Mouse (Mus musculus): ENCODE results near the gene C1rl. TPM values are rescaled to one million over a fixed set of nuclear protein-coding genes. Genes with fewer than 3 reads are reported as not detected.
A peak's percentile ranks its signal among the peaks of the same experiment; 100 is the strongest.

The C1rl gene
- total RNA-seq (2021): under 1 TPM; 0.25 to 0.34 TPM

- DNase-seq (ENCODE audit: low spot score in 2 of 2): peak; percentile 46 to 62
- intact Hi-C loops (cut with DNase I): no loop called here
Observed at GRCm38 (mm10) chr6:124492842-124493561, at the start of gene C1rl. Gene C1rl (plus strand): TSS chr6:124493113.

GRCm38 (mm10) chr6:124443338-124443737, 49.6 kb upstream of the C1rl start:
- DNase-seq (ENCODE audit: low spot score in 2 of 2): no peak
- intact Hi-C loops (cut with DNase I): no loop called here

GRCm38 (mm10) chr6:124446024-124446423, 46.9 kb upstream of the C1rl start:
- no peak for DNase-seq (ENCODE audit: low spot score in 2 of 2)

DNA sequence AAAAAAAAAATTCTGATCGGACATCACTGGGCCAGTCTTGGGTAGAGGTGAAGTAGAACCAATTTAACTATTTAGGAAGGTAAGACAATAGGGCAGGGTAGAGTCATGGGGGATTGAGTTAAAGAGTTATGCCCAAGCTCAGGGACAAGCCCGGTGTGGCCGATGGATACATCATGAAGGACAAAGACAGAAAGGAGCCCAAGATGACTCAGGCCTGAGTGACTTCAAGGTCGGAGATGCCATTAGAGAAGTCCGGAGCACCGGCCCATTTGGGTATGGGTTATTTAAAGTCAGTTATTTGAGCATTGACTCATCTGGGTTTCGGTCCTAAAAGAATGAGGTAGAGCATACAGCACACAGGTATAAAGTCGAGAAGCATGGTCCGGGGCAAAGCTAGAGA, 46.5 kb upstream of the C1rl start:
- no peak for DNase-seq (ENCODE audit: low spot score in 2 of 2)
- intact Hi-C loops (cut with DNase I): no loop called here

More at GRCm38 (mm10) chr6:124446024-124446423, 46.9 kb upstream of the C1rl start:
- intact Hi-C loops (cut with DNase I): no loop called here

GRCm38 (mm10) chr6:124447356-124447755, 45.6 kb upstream of the C1rl start:
- no peak for DNase-seq (ENCODE audit: low spot score in 2 of 2)
- intact Hi-C loops (cut with DNase I): no loop called here

DNA sequence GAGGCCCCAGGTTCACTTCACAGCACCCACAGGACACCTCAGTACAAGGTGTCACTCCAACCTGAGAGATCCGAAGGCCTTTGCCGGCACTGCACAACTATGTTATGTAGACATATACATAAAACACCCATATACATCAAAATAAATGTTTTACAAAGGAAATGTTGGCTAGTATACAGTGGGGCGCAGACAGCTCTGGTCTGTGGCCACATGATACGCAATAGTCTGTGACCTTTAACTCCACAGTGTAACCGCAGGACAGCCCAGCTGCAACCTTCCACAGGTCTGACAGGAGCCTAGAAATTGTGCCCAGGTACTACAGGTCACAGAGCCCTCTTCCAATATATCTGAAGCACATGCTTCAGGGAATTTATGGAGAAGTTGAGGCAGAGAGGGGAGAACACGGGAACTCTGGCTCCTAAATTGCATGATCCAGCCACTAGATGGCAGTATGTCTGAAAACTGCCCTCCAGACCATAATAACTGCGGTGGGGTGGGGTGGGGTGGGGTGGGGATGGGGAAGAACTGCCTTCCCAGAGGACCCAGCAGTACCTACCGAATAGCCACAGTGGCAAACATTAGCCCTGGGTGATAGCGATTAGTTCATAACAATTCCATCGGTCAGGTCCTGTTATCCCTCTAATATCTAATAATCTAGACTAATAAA, 44.6 kb upstream of the C1rl start:
- intact Hi-C loops (cut with DNase I): no loop called here
- DNase-seq (ENCODE audit: low spot score in 2 of 2): no peak

DNA sequence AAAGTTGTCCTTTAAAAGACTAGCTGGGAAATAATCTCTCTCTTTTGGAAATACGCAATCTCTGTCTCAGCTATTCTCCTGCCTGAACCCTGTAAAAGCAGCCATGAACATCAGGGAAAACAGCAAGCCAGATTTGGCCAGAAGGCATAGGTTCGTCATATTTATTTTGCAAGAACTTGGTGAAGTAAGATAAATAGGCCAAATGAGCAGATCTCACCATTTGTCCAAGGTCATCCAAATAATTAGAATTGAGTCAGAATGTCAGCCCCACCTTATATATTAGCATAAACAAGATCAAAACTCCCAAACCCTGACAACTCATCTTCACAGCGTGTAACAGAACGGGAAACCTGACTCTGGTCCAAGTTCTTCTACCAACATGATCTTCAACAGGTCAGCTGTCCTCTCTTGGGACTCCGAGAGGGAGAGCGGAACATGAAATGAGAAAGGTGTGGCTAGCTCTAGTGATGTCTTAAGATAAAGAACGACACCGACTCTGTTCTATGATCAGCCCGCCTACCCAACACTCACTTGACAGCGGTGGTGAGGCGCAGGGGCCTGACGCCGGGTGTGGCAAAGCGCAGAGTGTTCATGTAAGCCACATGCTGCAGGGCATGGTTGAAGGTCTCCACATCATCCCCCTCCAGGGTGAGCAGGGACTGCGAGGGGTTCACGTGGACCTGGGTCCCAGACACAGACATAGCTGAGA, 43.8 kb upstream of the C1rl start:
- no peak for DNase-seq (ENCODE audit: low spot score in 2 of 2)
- intact Hi-C loops (cut with DNase I): loop anchor here (1.0 kb wide), 1 partner anchor 34 kb away; the partner anchor contains the start of gene Pex5

GRCm38 (mm10) chr6:124449668-124450383, 43.1 kb upstream of the C1rl start:
- intact Hi-C loops (cut with DNase I): loop anchor here (1.0 kb wide), 1 partner anchor 35 kb away; the partner anchor contains the start of gene Pex5
- DNase-seq (ENCODE audit: low spot score in 2 of 2): no peak

DNA sequence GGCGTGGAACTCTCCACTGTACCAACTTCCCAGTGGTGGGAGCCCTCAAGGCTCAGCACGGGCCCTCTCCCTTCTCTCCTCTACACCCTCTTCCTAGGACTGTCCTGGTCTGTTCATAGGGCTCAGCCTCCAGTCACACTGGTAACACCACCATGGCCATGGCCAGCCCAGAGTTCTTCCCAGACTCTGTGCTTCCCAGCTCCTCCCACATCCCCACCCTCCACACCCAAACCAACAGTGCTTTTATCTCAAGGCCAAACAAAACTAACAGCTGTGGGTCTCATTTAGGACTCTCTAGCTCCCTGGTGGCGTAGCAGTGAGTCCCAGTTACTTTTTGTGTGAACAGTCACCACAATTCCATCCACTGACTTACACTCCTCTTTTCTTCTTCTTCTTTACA, 40.9 kb upstream of the C1rl start:
- intact Hi-C loops (cut with DNase I): no loop called here
- no peak for DNase-seq (ENCODE audit: low spot score in 2 of 2)

GRCm38 (mm10) chr6:124453756-124454155, 39.2 kb upstream of the C1rl start:
- no peak for DNase-seq (ENCODE audit: low spot score in 2 of 2)
- intact Hi-C loops (cut with DNase I): no loop called here

GRCm38 (mm10) chr6:124456243-124456642, 36.7 kb upstream of the C1rl start:
- DNase-seq (ENCODE audit: low spot score in 2 of 2): no peak
- intact Hi-C loops (cut with DNase I): no loop called here

DNA sequence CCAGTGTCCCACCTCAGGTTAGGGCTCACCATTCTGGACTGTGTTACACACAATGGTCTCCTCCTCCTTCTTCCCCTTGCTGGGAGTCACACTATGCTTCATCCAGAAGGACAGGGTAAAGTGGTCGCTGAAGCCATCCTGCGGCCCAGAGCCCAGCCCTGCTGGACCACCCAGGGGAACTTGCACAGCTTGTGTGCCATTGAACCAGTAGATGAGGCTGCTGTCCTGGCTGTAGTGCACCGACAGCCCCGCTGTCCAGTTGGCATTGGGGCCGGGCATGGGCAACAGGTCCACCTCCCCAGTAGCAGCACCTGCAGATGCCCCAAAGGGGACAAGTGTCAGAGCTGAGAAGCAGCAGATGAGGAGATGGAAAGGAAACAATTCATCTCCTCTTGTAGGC, 35.1 kb upstream of the C1rl start:
- DNase-seq (ENCODE audit: low spot score in 2 of 2): no peak
- intact Hi-C loops (cut with DNase I): no loop called here

DNA sequence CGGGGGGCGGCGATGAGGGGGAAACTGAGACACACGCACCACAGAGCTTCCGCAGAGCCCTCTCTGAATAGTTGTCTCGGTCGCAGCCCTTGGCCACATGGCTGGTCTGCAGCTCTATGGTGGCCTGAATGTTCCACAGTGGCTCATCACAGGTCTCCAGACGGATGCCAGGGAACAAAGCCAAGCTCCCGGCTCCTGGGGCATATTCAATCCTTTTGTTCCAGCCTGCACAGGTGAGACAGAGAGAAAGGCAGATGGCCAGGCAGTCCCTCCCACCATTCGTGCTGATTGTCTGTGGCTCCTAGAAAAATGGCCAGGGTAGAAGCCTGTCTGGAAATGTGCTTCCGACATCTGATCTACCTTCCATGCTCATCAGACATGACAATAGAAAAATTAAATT, 34.4 kb upstream of the C1rl start:
- DNase-seq (ENCODE audit: low spot score in 2 of 2): no peak
- intact Hi-C loops (cut with DNase I): no loop called here

DNA sequence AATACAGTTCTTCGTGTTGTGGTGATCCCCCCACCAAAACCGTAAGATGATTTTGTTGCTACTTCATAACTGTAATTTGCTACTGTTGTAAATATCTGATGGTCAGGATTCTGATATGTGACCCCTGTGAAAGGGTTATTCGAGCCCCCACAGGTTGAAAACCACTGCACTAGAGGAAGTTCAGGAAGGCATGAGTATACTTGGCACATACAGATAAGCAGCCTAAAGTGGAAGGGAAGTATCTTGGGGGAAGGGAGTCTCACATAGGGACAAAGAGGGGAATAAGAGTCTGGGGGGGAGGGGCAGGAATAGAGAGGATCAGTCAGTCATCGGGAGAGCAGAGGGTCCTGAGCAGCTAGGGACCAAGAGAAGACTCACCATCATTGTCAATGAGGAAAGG, 33.5 kb upstream of the C1rl start:
- no peak for DNase-seq (ENCODE audit: low spot score in 2 of 2)
- intact Hi-C loops (cut with DNase I): no loop called here

GRCm38 (mm10) chr6:124463881-124464291, 29.0 kb upstream of the C1rl start:
- no peak for DNase-seq (ENCODE audit: low spot score in 2 of 2)
- intact Hi-C loops (cut with DNase I): loop anchor here (5.0 kb wide), 1 partner anchor 47 kb away; the partner anchor contains the start of gene Pex5

DNA sequence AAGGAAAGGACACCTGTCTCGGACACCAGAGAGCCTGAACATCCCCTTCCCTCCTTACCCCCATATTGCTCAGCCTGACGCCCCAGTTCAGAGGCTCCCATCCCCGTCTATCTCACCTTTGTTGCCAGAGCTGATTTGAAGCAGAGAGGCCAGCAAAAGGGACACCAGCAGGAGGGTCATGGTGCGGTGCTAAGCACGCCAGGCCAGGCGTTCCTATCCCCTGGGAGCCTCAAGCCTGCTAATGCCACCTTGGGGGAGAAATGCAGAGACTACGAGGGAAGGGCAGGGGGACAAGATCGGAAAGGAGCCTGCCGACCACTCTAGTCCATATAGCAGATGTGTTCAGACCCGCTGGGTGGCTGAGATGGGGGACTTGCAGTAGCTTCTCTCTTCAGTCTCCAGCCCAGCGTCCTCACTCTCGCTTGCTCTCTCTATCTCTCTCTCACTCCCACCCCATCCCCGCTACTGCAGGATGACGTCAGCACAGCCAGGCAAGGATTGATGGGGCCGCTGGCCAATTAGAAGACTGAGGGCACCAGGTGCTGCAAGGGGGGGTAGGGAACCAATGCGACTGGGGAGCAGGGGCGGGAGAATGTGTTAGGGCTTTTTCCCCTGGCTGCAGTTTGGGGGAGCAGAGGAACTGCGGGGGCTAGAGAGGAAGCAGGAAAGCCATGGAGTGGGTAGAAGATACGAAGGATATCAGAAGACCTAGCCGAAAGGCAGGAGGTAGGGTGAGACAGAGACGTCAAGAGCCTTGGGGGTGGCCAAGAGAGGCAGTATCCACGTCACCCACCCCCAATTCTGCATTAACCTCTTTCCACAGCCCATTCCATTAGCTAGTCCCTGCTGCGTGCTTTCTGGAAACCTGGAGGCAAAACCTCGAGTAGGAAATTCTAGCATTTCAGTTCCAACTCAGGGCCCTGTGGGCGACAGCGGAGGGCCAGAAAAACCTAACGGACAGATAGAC, 28.3 kb upstream of the C1rl start, which contains the start of gene Clstn3:
Gene Clstn3 (minus strand): TSS at position 490 of the 967 bp plus-strand sequence.
- peak; percentile 92 to 93 for DNase-seq (ENCODE audit: low spot score in 2 of 2)
- intact Hi-C loops (cut with DNase I): loop anchor here (5.0 kb wide), 1 partner anchor 47 kb away; the partner anchor contains the start of gene Pex5

DNA sequence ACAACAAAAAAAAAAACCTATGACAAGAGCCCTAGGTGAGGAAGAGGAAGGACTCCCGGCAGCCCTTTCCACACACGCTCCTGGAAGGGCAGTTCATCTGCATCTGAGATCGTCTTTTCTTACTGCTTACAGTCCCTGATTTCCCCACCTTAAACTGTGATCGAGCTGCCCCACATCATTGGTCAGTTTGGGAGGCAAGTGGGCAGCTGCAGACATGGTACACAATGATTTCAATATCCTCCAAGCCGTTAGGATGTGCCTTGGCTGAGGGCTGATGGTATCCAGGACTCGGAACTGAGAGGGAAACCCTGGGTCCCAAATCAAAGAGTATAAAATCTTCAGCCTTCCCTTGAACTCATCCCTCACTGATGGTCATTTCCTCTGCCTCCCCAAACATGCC, 27.6 kb upstream of the C1rl start:
- no peak for DNase-seq (ENCODE audit: low spot score in 2 of 2)
- intact Hi-C loops (cut with DNase I): no loop called here

GRCm38 (mm10) chr6:124465729-124466128, 27.2 kb upstream of the C1rl start:
- DNase-seq (ENCODE audit: low spot score in 2 of 2): no peak
- intact Hi-C loops (cut with DNase I): no loop called here

DNA sequence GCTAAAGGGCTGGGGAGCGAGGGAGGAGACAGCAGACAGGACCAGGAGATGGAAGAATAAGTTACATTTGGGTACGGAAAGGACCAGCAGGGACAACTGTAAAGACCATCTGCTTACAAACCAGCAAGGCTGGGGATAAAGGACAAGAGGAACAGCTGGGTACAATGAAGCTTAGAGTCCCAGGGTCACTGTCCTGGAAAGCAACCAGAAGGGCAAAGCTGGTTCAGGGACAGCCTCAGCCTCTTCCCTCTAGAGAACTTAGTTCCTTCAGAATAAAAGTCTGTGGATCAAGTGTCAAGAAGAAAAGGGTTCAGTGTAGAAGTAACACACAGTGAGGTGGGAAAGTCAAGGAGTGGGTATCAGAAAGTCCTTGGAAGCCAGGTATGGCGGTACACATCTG, 21.8 kb upstream of the C1rl start:
- DNase-seq (ENCODE audit: low spot score in 2 of 2): no peak
- intact Hi-C loops (cut with DNase I): no loop called here
